Mouse (Mus musculus) olfactory bulb, adult 2 months (tissue): ENCODE data around the gene Angptl1. TPM values are rescaled to one million over a fixed set of nuclear protein-coding genes. Genes with fewer than 3 reads are reported as not detected.

Source experiments
- H3K27ac ChIP-seq: fragments of 200-500 bp; 2 replicates; pipeline ENCODE4 v1.5.1; 2012; ENCODE audit warnings: low read depth, low read length; ENCODE audit not compliant: insufficient read depth
- H3K4me1 ChIP-seq: fragments of 200-500 bp; 2 replicates; pipeline ENCODE4 v1.6.1; 2012; ENCODE audit warnings: low read length; ENCODE audit not compliant: control insufficient read depth, insufficient read depth
- H3K4me3 ChIP-seq: fragments of 200-500 bp; 2 replicates; pipeline ENCODE4 v1.5.1; 2012; ENCODE audit warnings: mild to moderate bottlenecking, low read depth, low read length, moderate library complexity; ENCODE audit not compliant: insufficient read depth
- CTCF ChIP-seq: fragments of 200-500 bp; IDR thresholded peaks from 2 replicates; pipeline ENCODE4 v1.5.1; 2012; ENCODE audit warnings: low read depth, mild to moderate bottlenecking, low read length, moderate library complexity; ENCODE audit not compliant: insufficient read depth
- POLR2A ChIP-seq: fragments of 200-500 bp; IDR thresholded peaks from 2 replicates; pipeline ENCODE4 v1.6.1; 2012; ENCODE audit warnings: mild to moderate bottlenecking, low read depth, low read length, moderate library complexity; ENCODE audit not compliant: insufficient read depth
- WGBS: fragments of 180-500 bp; shearing (Covaris S2); methylation state at CpG from one replicate; pipeline ENCODE4 v1.1.7; 2018; 5-methylcytosine and 5-hydroxymethylcytosine counted together
- polyA plus RNA-seq: library from polyadenylated mRNA; stranded (reverse); fragments of >200 nt; gene quantifications from 2 replicates; pipeline ENCODE4 v1.2.4, GENCODE M21; 2012; ENCODE audit warnings: low replicate concordance; ENCODE audit not compliant: missing spikeins, insufficient read depth, insufficient read length

Angptl1 gene
- polyA plus RNA-seq, 1 experiment: not detected

DNA sequence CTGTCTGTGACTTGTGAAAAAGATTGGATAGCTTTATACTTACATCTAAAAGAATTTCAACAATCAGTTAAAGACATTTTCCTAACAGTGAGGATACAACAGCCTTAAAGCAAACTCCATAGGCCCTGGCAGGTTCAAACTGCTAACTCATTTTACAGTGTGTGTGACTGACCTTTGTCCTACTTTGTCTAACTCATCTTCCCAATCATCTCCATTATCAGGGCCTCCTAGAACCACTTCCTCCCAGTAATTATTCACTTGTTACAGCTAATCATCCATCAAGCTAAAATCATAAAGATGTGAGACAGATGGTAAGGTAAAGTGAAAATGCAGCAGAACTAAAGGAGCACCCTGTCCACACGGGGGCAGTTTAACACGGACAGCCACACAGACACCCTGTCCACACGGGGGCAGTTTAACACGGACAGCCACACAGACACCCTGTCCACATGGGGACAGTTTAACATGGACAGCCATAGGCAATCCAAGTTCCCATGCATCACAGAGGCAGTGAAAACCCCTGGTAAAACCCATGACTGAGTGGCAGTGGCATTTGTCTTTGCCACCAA, 23.2 kb downstream of the Angptl1 start:
- no peak overlapping the region for H3K27ac ChIP-seq
- no peak overlapping the region for H3K4me3 ChIP-seq
- 49% methylated on average over 4 of the region's 4 CpGs for WGBS
- peaks cover 7% of the 10 kb centered on the region for H3K4me1 ChIP-seq
- TF ChIP-seq POLR2A (no peak), CTCF (no peak)

DNA sequence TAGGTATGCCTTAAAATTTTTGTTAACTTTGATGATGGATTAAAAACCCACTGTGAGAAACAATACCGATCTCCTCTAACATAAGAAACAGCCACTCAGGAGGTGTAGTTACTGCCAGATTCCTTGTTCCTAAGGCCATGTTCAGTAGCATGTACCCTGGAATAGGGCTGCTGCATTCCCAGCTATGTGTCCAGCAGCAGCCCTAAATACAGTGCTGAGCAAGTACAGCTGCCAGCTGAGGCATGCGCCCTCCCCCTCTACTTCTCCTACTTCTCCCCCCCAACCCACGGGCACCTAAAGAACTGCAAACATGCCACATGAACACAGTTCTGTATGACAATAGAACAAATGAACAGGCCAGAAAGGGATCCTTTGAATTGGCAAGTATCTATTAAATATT, 25.4 kb downstream of the Angptl1 start:
- peak overlapping the region; percentile 33; the same call in 1 of the 2 replicates for H3K27ac ChIP-seq
- WGBS: 38% methylated on average over 3 of the region's 3 CpGs
- H3K4me3 ChIP-seq: no peak overlapping the region
- TF ChIP-seq POLR2A: no peak
- no peak for TF ChIP-seq CTCF
- peaks cover 7% of the 10 kb centered on the region for H3K4me1 ChIP-seq

GRCm38 (mm10) chr1:156864240-156864639, 25.9 kb downstream of the Angptl1 start:
- TF ChIP-seq POLR2A (no peak), CTCF (no peak)
- Histone ChIP-seq H3K4me3 (no peak overlapping the region), H3K27ac (peak overlapping the region; percentile 33; the same call in 1 of the 2 replicates), H3K4me1 (peaks cover 7% of the 10 kb centered on the region)
- WGBS: 21% methylated on average over 3 of the region's 3 CpGs

GRCm38 (mm10) chr1:156870028-156870427, 31.7 kb downstream of the Angptl1 start:
- no peak for TF ChIP-seq CTCF
- no peak for TF ChIP-seq POLR2A
- Histone ChIP-seq H3K4me1 (no peaks in the 10 kb centered on the region), H3K27ac (no peak overlapping the region), H3K4me3 (no peak overlapping the region)
- 91% methylated on average over 5 of the region's 5 CpGs for WGBS

- Histone ChIP-seq H3K27ac (no peak overlapping the region), H3K4me3 (no peak overlapping the region), H3K4me1 (no peaks in the 10 kb centered on the region)
- 94% methylated on average over 4 of the region's 4 CpGs for WGBS
- TF ChIP-seq CTCF (no peak), POLR2A (no peak)
Observed at GRCm38 (mm10) chr1:156870616-156871015, 32.3 kb downstream of the Angptl1 start.

GRCm38 (mm10) chr1:156884782-156885181, 46.4 kb downstream of the Angptl1 start:
- no peak overlapping the region for H3K4me3 ChIP-seq
- H3K4me1 ChIP-seq: no peaks in the 10 kb centered on the region; the same call in 1 of the 2 replicates
- WGBS: 81% methylated on average over 2 of the region's 2 CpGs
- no peak for TF ChIP-seq CTCF
- no peak for TF ChIP-seq POLR2A
- H3K27ac ChIP-seq: no peak overlapping the region

- Histone ChIP-seq H3K4me1 (peaks cover 4% of the 10 kb centered on the region), H3K4me3 (no peak overlapping the region), H3K27ac (no peak overlapping the region)
- WGBS: 98% methylated on average over 2 of the region's 2 CpGs
- TF ChIP-seq CTCF (no peak), POLR2A (no peak)
Observed at GRCm38 (mm10) chr1:156885879-156886278, 47.5 kb downstream of the Angptl1 start.

DNA sequence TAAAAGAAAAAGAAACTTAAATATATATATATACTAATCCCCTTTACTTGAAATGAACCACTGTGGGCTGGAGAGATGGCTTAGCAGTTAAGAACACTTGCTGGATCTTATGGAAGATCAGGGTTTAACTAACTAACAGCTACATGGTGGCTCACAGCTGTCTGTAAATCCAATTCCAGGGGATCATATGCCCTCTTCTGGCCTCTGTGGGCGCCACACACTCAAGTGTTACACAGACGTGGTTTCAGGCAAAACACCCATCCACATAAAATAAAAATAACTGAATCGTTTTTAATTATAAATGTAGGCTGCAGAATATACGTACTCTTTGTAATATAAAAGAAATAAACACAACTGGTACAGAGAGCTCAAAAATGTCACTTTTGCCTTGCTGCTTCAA, 50.5 kb downstream of the Angptl1 start:
- Histone ChIP-seq H3K4me3 (no peak overlapping the region), H3K27ac (no peak overlapping the region), H3K4me1 (peaks cover 4% of the 10 kb centered on the region)
- TF ChIP-seq CTCF (no peak), POLR2A (no peak)
- WGBS: 83% methylated on average over 4 of the region's 4 CpGs

DNA sequence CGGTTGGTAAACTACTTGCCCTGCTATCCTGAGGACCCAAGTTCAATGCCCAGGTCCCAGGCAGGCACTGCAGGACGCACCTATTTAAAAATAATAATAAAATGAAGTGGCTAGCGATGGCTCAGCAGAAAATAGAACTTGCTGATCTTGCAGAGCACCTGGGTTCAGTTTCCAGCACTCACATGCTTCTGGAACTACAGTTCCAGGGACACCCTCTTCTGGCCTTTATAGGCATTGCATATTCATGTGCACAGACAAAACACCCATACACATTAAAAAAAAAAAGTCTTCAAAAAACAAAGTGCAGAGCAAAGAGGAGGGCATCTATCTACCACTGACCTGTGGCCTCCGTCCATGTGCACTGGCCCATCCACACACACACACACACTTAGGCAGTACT, 53.2 kb downstream of the Angptl1 start:
- no peak overlapping the region for H3K27ac ChIP-seq
- TF ChIP-seq POLR2A: no peak
- TF ChIP-seq CTCF: no peak
- no peak overlapping the region for H3K4me3 ChIP-seq
- WGBS: 95% methylated on average over 4 of the region's 4 CpGs
- H3K4me1 ChIP-seq: peaks cover 4% of the 10 kb centered on the region
